Mouse (Mus musculus) ES-E14 (cell line): ENCODE data around the gene Gm13695.
"Not testable (repeated sequence)": the region's sequence is repeated elsewhere in the genome, so short reads cannot be mapped to it uniquely, and the experiment has no call there.

ENCODE experiments used
- CHD2 ChIP-seq: IDR thresholded peaks from 2 replicates; pipeline ENCODE4 v1.6.1; 2014; ENCODE audit warnings: mild to moderate bottlenecking, low read depth, low read length, inconsistent platforms
- MAFK ChIP-seq: IDR thresholded peaks from 2 replicates; pipeline ENCODE4 v1.6.1; 2014; ENCODE audit warnings: mild to moderate bottlenecking, low read depth, low read length, inconsistent platforms; ENCODE audit not compliant: insufficient read depth
- ZNF384 ChIP-seq: IDR thresholded peaks from 2 replicates; pipeline ENCODE4 v1.6.1; 2012; ENCODE audit warnings: low read depth, low read length, inconsistent platforms

DNA sequence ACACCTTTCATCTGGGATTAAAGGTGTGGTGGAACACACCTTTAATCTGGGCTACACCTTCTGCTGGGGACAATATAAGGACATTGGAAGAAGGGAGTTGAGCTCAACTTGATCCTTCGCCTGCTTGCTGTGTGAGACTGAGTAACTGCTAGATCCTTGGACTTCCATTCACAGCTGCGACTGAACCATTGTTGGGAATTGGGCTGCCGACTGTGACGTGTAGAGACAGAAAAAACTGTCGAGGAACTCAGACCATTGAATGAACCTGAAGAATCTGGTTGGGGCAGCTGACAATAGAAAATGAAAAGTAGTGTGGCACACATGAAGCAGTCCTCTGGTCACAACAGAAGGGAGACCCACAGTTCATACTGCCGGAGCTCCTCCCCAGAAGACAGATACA, 11.7 kb upstream of the Gm13695 start, which contains the start of gene Gm13698:
- not testable (repeated sequence) for TF ChIP-seq ZNF384, CHD2, MAFK
